Mouse (Mus musculus) cortical plate, adult 2 months (tissue): ENCODE results near the gene Vstm2a.

Source experiments
- CTCF ChIP-seq: fragments of 200-500 bp; IDR thresholded peaks from 2 replicates; pipeline ENCODE4 v1.5.1; 2011; ENCODE audit warnings: mild to moderate bottlenecking, control low read depth, low read length; ENCODE audit not compliant: insufficient read depth; ENCODE audit errors: extremely low read depth
- POLR2A ChIP-seq: fragments of 200-500 bp; IDR thresholded peaks from 2 replicates; pipeline ENCODE4 v1.6.1; 2011; ENCODE audit warnings: mild to moderate bottlenecking, low read length, control low read depth; ENCODE audit not compliant: insufficient read depth; ENCODE audit errors: extremely low read depth

- TF ChIP-seq POLR2A: no peak
- no peak for TF ChIP-seq CTCF
These were observed 43.2 kb downstream of the Vstm2a start for GRCm38 (mm10) chr11:16300709-16301108.
